Mouse (Mus musculus) CH12.LX (cell line): ENCODE data around the gene Vim. TPM values are rescaled to one million over a fixed set of nuclear protein-coding genes. Genes with fewer than 3 reads are reported as not detected.

Source experiments
- DNase-seq: peaks from one replicate; pipeline ENCODE4 v3.0.0-alpha.2; 2013; ENCODE audit errors: extremely low read depth
- H3K27ac ChIP-seq: 2 replicates; pipeline ENCODE4 v1.5.1; 2012; ENCODE audit warnings: low read depth, mild to moderate bottlenecking, control low read depth, moderate library complexity; ENCODE audit not compliant: insufficient read depth
- H3K27me3 ChIP-seq: replicated peaks from 2 replicates; pipeline ENCODE3; 2012; ENCODE audit warnings: inconsistent platforms
- H3K36me3 ChIP-seq, 2 experiments: replicated peaks in 1 of 2; 2 replicates each; pipeline versions ENCODE3 to v1.6.1; 2012; ENCODE audit warnings: inconsistent platforms in 1 of 2, low read length in 1 of 2, mild to moderate bottlenecking in 1 of 2, mixed read lengths in 1 of 2, moderate library complexity in 1 of 2; ENCODE audit not compliant: control insufficient read depth in 1 of 2, insufficient read depth in 1 of 2
- H3K4me1 ChIP-seq, 2 experiments: 2 replicates each; pipeline ENCODE4 v1.6.1; 2012; ENCODE audit warnings: inconsistent platforms in 1 of 2, moderate library complexity in 1 of 2; ENCODE audit not compliant: insufficient read depth in 2 of 2, control insufficient read depth in 1 of 2
- H3K4me2 ChIP-seq: 2 replicates; pipeline ENCODE4 v1.6.1; 2012; ENCODE audit warnings: low read depth, mild to moderate bottlenecking, control low read depth; ENCODE audit not compliant: poor library complexity, insufficient read depth, severe bottlenecking
- H3K4me3 ChIP-seq, 3 experiments: fragments of 150-350 bp in 1 of 3; sonication (generic) in 1 of 3; replicated peaks in 1 of 3; 2 replicates each; pipeline versions ENCODE3 to v1.5.1; 2011 to 2012; ENCODE audit warnings: low read depth in 2 of 3, low read length in 2 of 3, mild to moderate bottlenecking in 2 of 3, moderate library complexity in 2 of 3, control low read depth in 1 of 3, improper control_type of control experiment in 1 of 3, inconsistent platforms in 1 of 3, mixed read lengths in 1 of 3; ENCODE audit not compliant: poor library complexity in 1 of 3
- H3K79me2 ChIP-seq: replicated peaks from 2 replicates; pipeline ENCODE4 v1.6.1; 2012; ENCODE audit warnings: mild to moderate bottlenecking, moderate library complexity; ENCODE audit not compliant: control insufficient read depth, poor library complexity, insufficient read depth, severe bottlenecking; ENCODE audit errors: extremely low read depth
- H3K9ac ChIP-seq: 2 replicates; pipeline ENCODE4 v1.6.1; 2012; ENCODE audit warnings: low read depth, mild to moderate bottlenecking, control low read depth, moderate library complexity; ENCODE audit not compliant: insufficient read depth
- H3K9me3 ChIP-seq: replicated peaks from 2 replicates; pipeline ENCODE3; 2012; ENCODE audit warnings: low read length, inconsistent platforms, mixed read lengths
- CHD2 ChIP-seq: IDR thresholded peaks from 2 replicates; pipeline ENCODE4 v1.6.1; 2011; ENCODE audit warnings: low read length, improper control_type of control experiment
- ELF1 ChIP-seq: IDR thresholded peaks from 2 replicates; pipeline ENCODE4 v1.6.1; 2014; ENCODE audit warnings: low read depth, mild to moderate bottlenecking, inconsistent platforms, low read length, improper control_type of control experiment
- EP300 ChIP-seq: IDR thresholded peaks from 2 replicates; pipeline ENCODE4 v1.6.1; 2011; ENCODE audit warnings: low read length, improper control_type of control experiment
- HCFC1 ChIP-seq: IDR thresholded peaks from 2 replicates; pipeline ENCODE4 v1.6.1; 2012; ENCODE audit warnings: low read depth, mild to moderate bottlenecking, inconsistent platforms, low read length, improper control_type of control experiment
- JUN ChIP-seq: IDR thresholded peaks from 2 replicates; pipeline ENCODE4 v1.6.1; 2011; ENCODE audit warnings: low read depth, mild to moderate bottlenecking, low read length, improper control_type of control experiment, moderate library complexity; ENCODE audit not compliant: insufficient read depth
- JUND ChIP-seq: conservative IDR thresholded peaks from 2 replicates; pipeline ENCODE4 v1.6.1; 2011; ENCODE audit warnings: low read depth, low read length, improper control_type of control experiment
- MAFK ChIP-seq: IDR thresholded peaks from 2 replicates; pipeline ENCODE4 v1.6.1; 2011; ENCODE audit warnings: low read length, improper control_type of control experiment; ENCODE audit not compliant: insufficient replicate concordance
- MAX ChIP-seq: IDR thresholded peaks from 2 replicates; pipeline ENCODE4 v1.6.1; 2011; ENCODE audit warnings: low read length, improper control_type of control experiment
- MXI1 ChIP-seq: IDR thresholded peaks from 2 replicates; pipeline ENCODE4 v1.6.1; 2011; ENCODE audit warnings: mild to moderate bottlenecking, low read depth, low read length, improper control_type of control experiment
- MYC ChIP-seq: IDR thresholded peaks from 2 replicates; pipeline ENCODE4 v1.6.1; 2011; ENCODE audit warnings: low read depth, mild to moderate bottlenecking, improper control_type of control experiment, low read length
- NELFE ChIP-seq: IDR thresholded peaks from 2 replicates; pipeline ENCODE4 v1.6.1; 2011; ENCODE audit warnings: low read depth, low read length, improper control_type of control experiment
- PAX5 ChIP-seq: IDR thresholded peaks from 2 replicates; pipeline ENCODE4 v1.6.1; 2012; ENCODE audit warnings: low read length, inconsistent platforms, mixed read lengths
- POLR2A ChIP-seq: IDR thresholded peaks from 2 replicates; pipeline ENCODE4 v1.6.1; 2011; ENCODE audit warnings: low read depth, mild to moderate bottlenecking, improper control_type of control experiment, low read length
- RAD21 ChIP-seq: IDR thresholded peaks from 2 replicates; pipeline ENCODE4 v1.6.1; 2011; ENCODE audit warnings: low read depth, mild to moderate bottlenecking, low read length, improper control_type of control experiment, moderate library complexity
- SIN3A ChIP-seq: IDR thresholded peaks from 2 replicates; pipeline ENCODE4 v1.6.1; 2012; ENCODE audit warnings: low read length, improper control_type of control experiment, inconsistent platforms
- SMC3 ChIP-seq: IDR thresholded peaks from 2 replicates; pipeline ENCODE4 v1.6.1; 2011; ENCODE audit warnings: low read depth, low read length, improper control_type of control experiment
- TBP ChIP-seq: conservative IDR thresholded peaks from 2 replicates; pipeline ENCODE4 v1.6.1; 2011; ENCODE audit warnings: low read depth, low read length, improper control_type of control experiment
- TCF12 ChIP-seq: IDR thresholded peaks from 2 replicates; pipeline ENCODE4 v1.6.1; 2014; ENCODE audit warnings: low read depth, mild to moderate bottlenecking, inconsistent platforms, low read length, improper control_type of control experiment
- UBTF ChIP-seq: IDR thresholded peaks from 2 replicates; pipeline ENCODE4 v1.6.1; 2012; ENCODE audit warnings: low read depth, mild to moderate bottlenecking, inconsistent platforms, low read length, improper control_type of control experiment, moderate library complexity
- USF1 ChIP-seq: IDR thresholded peaks from 2 replicates; pipeline ENCODE4 v1.6.1; 2014; ENCODE audit warnings: low read depth, mild to moderate bottlenecking, inconsistent platforms, low read length, improper control_type of control experiment
- USF2 ChIP-seq: conservative IDR thresholded peaks from 2 replicates; pipeline ENCODE4 v1.6.1; 2011; ENCODE audit warnings: low read depth, low read length, improper control_type of control experiment
- ZC3H11A ChIP-seq: IDR thresholded peaks from 2 replicates; pipeline ENCODE4 v1.6.1; 2012; ENCODE audit warnings: low read depth, mild to moderate bottlenecking, inconsistent platforms, low read length, improper control_type of control experiment
- ZMIZ1 ChIP-seq: IDR thresholded peaks from 2 replicates; pipeline ENCODE4 v1.6.1; 2012; ENCODE audit warnings: low read depth, mild to moderate bottlenecking, inconsistent platforms, low read length, improper control_type of control experiment
- ZNF384 ChIP-seq: IDR thresholded peaks from 2 replicates; pipeline ENCODE4 v1.6.1; 2012; ENCODE audit warnings: low read depth, low read length, improper control_type of control experiment, inconsistent platforms
- dilution Hi-C: fragments of 300-500 bp; cut with MboI; formaldehyde crosslinking; loops from 2 replicates; pipeline ENCODE4 v1.14.3; 2020; ENCODE audit warnings: low sequenced_read_pairs; ENCODE audit not compliant: extremely low pct_unique_long_range_greater_than_20kb, extremely low pct_ligation_motif_present
- in situ Hi-C: fragments of 300-500 bp; cut with MboI; formaldehyde crosslinking; loops from 3 replicates; pipeline ENCODE4 v1.14.3; 2019; ENCODE audit warnings: low sequenced_read_pairs, low pct_ligation_motif_present, low pct_unique_long_range_greater_than_20kb, mixed read lengths
- polyA plus RNA-seq: library from polyadenylated mRNA; unstranded; fragments of >175 nt; gene quantifications from 2 replicates; pipeline ENCODE4 v1.2.1, GENCODE M21; 2012; ENCODE audit warnings: low read depth; ENCODE audit not compliant: insufficient read length
- total RNA-seq, 2 experiments: library from RNA; depleted of rRNA; stranded (reverse); fragments of 300-350 nt in 1 of 2; fragments of >200 nt in 1 of 2; gene quantifications; 2 replicates each; pipeline ENCODE4 v1.2.3; 2012 to 2014

Gene Vim
- total and polyA plus RNA-seq, 3 experiments = 153 to 164 (median 157) TPM

DNA sequence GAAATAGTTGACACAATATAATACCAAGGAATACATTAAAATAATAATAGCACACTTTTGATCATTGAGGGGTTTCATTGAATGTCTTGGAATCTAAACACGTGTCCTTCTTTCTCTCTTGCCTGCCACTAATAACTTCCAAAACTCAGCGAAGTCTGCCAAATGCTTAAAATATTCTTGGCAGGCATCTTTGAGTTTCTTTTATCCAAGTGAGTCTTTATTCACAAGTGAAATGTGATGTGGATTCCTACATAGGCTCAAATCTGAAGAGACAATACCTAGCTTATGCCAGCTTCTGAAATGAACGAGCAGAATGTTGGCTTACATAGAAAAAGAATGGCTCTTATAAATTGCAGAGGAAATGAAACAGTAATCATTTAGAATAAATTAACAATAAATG is 25.0 kb upstream of the Vim start:
- Histone ChIP-seq H3K4me2 (no peak overlapping the region), H3K9ac (no peak overlapping the region), H3K27me3 (no peaks in the 10 kb centered on the region), H3K4me1 (0 out of 4 replicates have a peak, but pooled peaks cover 0 to 4% of the 10 kb centered on the region in 2 experiments), H3K4me3 (no peak overlapping the region), H3K27ac (no peak overlapping the region), H3K36me3 (no peaks in the 10 kb centered on the region), H3K9me3 (no peaks in the 10 kb centered on the region), H3K79me2 (no peaks in the 10 kb centered on the region)
- TF ChIP-seq EP300 (no peak), ZNF384 (no peak), PAX5 (no peak), TBP (no peak), SMC3 (no peak), POLR2A (no peak), SIN3A (no peak), NELFE (no peak), CHD2 (no peak), ZC3H11A (no peak), ELF1 (no peak), MAX (no peak), USF2 (no peak), HCFC1 (no peak), ZMIZ1 (no peak), UBTF (no peak)
- dilution Hi-C loops = no loop called here
- in situ Hi-C loops = no loop called here
- DNase-seq = no peak

- H3K4me1 ChIP-seq = peaks cover 11 to 23% of the 10 kb centered on the region in 2 experiments
- no peak overlapping the region for H3K27ac ChIP-seq
- TF ChIP-seq POLR2A (no peak), SIN3A (no peak), MYC (no peak), SMC3 (no peak), JUN (no peak), USF2 (no peak), RAD21 (no peak), ZNF384 (no peak), USF1 (no peak), TCF12 (no peak), MAFK (no peak), JUND (no peak), CHD2 (no peak), HCFC1 (no peak), MAX (no peak), NELFE (no peak), MXI1 (no peak)
- DNase-seq = no peak
- H3K9me3 ChIP-seq = no peaks in the 10 kb centered on the region
- H3K36me3 ChIP-seq = no peaks in the 10 kb centered on the region
- in situ Hi-C loops = no loop called here
- no peak overlapping the region for H3K4me3 ChIP-seq
- H3K27me3 ChIP-seq = no peaks in the 10 kb centered on the region
- H3K4me2 ChIP-seq = no peak overlapping the region
- dilution Hi-C loops = no loop called here
- H3K79me2 ChIP-seq = no peaks in the 10 kb centered on the region
- H3K9ac ChIP-seq = no peak overlapping the region
Measured at GRCm38 (mm10) chr2:13553966-13554365, 19.8 kb upstream of the Vim start.
